Mouse (Mus musculus) splenic B cell, adult 2 months (primary cell): ENCODE results near the gene Il1r1.

Experiments used
- DNase-seq: peaks from one replicate; pipeline ENCODE4 v3.0.0-alpha.2; 2011; ENCODE audit warnings: low read depth, low spot score
- H3K27me3 ChIP-seq: 2 replicates; pipeline ENCODE4 v1.6.1; 2012; ENCODE audit warnings: mild to moderate bottlenecking, low read length, moderate library complexity, mixed read lengths; ENCODE audit not compliant: control insufficient read depth, poor library complexity, insufficient read depth, severe bottlenecking
- H3K36me3 ChIP-seq: 2 replicates; pipeline ENCODE4 v1.6.1; 2012; ENCODE audit warnings: mild to moderate bottlenecking, low read length, moderate library complexity, mixed read lengths; ENCODE audit not compliant: control insufficient read depth, poor library complexity, insufficient read depth, severe bottlenecking

Il1r1 gene

DNA sequence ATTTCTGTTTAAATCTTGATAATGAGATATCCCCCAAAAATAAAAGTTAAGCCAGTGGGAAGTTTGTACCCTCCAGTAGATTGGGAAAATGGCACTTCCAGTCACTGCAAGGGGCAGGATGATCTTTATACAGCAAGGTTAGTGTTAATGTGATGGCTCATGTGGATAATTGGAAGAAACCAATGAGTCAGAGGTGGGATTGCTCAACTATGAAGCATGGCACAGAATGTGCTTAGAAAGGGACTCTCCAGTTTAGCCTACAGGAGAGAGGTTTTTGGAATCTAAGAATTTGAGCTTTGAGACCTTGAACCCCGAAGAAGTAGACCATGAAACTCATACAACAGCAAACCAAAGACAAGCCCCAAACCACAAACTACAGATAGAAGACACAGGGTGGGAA, 114.5 kb downstream of the Il1r1 start:
- H3K36me3 ChIP-seq = no peaks in the 10 kb centered on the region
- DNase-seq = no peak
- no peaks in the 10 kb centered on the region for H3K27me3 ChIP-seq

DNA sequence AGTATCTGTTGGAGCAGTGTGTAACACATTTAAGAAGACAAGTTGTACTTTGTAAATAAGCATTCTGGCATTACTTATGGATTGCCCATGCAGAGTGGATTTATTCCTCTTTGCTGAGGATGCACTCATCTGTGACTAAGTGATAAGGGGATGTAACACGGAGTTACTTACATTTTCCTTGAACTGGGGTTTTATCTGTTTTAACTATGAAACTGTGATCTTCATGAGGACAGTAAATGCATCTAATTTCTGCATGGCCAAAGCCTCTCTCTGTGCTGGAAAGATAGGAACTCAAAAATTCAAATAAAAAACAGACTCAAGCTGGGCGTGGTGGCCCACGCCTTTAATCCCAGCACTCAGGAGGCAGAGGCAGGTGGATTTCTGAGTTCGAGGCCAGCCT, 115.2 kb downstream of the Il1r1 start:
- DNase-seq = no peak
- H3K36me3 ChIP-seq = no peaks in the 10 kb centered on the region
- no peaks in the 10 kb centered on the region for H3K27me3 ChIP-seq

DNA sequence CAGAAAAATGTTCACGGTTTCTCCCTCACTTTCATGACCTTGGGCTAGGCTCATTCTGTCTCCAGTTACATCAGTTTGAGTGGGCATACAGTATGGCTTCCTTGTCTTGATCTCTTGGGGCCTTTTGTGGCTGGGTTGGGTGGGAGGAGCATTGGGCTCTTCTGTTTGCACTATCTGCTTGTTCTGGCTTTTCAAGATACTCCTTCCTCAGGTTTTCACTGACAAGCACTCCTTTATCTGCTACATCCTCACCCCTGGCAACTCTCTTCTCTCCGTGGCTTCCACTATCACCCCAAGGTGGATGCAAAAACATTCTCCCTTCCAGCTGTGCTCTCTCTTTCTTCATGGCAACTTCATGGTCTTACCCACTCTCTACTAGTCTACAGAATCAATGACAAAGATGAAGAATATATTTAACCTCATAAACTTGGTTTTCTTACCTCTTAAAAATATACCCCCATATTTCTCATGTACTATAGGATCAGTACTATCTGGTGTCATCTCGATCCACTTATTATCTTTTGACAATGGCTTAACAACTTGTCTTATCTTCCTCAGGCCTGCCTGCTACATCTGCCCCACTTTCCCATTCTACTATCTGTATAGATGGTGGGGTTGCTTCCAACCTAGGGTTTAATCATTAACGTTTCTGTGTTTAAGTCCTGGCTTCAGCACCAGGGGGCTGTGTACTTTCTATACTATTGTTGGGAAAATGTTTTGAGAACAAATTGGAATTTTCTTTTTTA, 127.5 kb downstream of the Il1r1 start:
- no peaks in the 10 kb centered on the region for H3K36me3 ChIP-seq
- no peak for DNase-seq
- H3K27me3 ChIP-seq = no peaks in the 10 kb centered on the region; the same call in 1 of the 2 replicates

DNA sequence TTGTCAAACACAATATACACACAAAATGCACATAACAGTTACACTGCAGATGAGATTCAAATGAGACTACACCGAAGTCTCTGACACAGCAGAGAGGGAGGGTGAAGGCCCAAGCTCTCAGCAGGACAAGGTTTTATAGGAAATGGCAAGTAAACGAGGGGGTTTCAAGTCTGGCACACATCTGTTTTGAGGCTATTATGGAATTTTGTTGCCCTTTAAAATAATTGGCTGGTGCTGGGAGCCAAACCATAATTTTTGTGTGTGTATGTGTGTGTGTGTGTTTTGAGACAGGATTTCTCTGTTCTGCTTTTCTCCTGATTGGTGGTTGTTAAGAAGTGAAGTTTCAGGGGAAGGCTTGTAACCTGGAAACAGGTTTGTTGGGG, 128.0 kb downstream of the Il1r1 start:
- Histone ChIP-seq H3K36me3 (no peaks in the 10 kb centered on the region), H3K27me3 (no peaks in the 10 kb centered on the region; the same call in 1 of the 2 replicates)

DNA sequence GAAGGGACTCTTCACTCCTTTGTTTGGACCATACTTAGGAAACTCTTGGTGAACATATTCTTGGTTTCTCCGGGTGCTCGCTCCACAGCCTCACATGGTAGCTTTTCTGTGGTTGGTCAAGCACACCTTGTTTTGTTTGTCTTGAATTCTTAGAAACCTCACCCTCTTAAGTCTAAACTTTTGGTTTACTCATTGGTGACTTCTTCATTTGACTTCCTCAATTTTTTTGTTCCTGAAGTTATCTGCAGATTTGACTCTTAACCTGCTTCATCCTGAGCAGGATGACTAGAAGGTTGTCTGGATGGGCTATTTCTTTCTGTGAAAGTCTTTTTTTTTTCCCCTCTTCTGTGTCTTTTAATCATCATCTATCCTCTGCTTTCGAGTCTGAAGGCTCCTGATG, 129.8 kb downstream of the Il1r1 start:
- Histone ChIP-seq H3K27me3 (no peaks in the 10 kb centered on the region; the same call in 1 of the 2 replicates), H3K36me3 (no peaks in the 10 kb centered on the region)
- DNase-seq = peak; percentile 4

More for the DNA sequence above, 128.0 kb downstream of the Il1r1 start:
- DNase-seq = no peak

- Histone ChIP-seq H3K27me3 (no peaks in the 10 kb centered on the region; the same call in 1 of the 2 replicates), H3K36me3 (no peaks in the 10 kb centered on the region)
- no peak for DNase-seq
These were observed 130.6 kb downstream of the Il1r1 start for GRCm38 (mm10) chr1:40355431-40355843.

DNA sequence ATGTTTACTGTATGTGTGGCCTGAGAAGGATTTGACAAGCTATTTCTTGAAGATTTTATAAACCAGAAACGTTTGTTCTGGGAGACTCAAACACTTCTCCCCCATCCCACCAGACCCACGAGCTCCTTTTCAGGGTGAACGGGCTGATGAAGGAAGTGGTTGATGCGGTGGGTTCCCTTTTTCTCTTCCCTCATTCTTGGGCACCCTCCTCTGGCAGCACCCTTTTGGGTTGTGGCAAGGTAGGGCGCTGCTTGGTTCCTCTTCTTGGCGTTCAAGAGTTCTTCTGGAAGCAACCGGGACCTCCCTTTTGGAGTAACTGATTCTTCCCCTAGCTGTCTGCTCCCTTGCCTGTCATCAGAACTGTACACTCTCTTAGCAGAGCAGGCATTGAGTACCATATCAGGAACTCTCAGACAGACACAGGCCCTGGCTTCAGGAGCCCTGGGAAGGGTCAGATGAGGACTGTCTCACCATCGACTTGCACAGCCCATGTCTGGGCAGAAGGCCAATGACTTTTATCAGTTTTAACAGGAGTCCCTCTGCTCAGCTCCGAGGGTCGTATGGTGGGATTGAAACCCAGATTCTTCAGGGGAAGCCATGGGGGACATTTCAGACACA, 131.1 kb downstream of the Il1r1 start:
- no peaks in the 10 kb centered on the region; the same call in 1 of the 2 replicates for H3K27me3 ChIP-seq
- no peaks in the 10 kb centered on the region for H3K36me3 ChIP-seq
- peak; percentile 40 for DNase-seq

DNA sequence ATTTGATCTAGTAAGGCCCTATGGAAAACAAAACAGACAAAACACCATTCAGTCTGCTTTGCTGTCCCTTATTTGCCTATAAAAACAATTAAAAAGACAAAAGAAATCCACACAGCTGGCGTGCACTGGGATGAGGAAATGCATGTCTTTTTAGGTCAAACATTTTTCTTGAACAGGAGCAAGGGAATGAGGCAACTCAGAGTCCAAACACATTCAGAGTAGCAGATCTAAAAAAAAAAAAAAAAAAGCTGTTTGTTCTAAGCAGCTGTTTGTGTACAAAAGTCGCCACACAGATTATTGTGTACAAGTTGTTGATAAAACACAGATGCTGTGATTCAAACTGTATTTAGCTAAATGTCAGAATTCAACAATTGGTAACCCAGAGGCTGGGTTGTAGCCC, 133.0 kb downstream of the Il1r1 start:
- Histone ChIP-seq H3K27me3 (no peaks in the 10 kb centered on the region; the same call in 1 of the 2 replicates), H3K36me3 (no peaks in the 10 kb centered on the region)
- DNase-seq = no peak

- H3K27me3 ChIP-seq = no peaks in the 10 kb centered on the region; the same call in 1 of the 2 replicates
- H3K36me3 ChIP-seq = no peaks in the 10 kb centered on the region
- DNase-seq = no peak
These were observed 133.5 kb downstream of the Il1r1 start for GRCm38 (mm10) chr1:40358351-40358750.

- DNase-seq = no peak
- Histone ChIP-seq H3K27me3 (no peaks in the 10 kb centered on the region; the same call in 1 of the 2 replicates), H3K36me3 (no peaks in the 10 kb centered on the region)
These were observed 133.9 kb downstream of the Il1r1 start for GRCm38 (mm10) chr1:40358771-40359181.

DNA sequence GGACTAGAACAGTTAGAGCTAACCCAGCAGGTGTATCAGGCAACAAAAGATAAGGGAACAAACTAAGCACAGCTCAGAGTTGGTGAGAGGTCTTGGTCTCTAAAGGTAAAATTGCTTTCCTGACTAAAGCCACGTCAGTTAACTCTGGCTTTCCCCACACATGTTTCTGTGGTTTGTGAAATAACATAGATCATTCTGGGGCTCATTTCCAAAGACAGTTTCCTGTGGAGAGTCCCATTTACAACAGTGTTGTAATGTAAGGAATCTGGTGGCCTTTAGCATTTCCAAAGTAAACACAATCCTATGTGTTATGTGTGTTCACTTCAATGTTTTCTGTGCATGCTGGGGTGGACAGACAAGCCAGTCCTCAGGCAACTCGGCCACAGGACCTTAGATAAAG, 134.9 kb downstream of the Il1r1 start:
- Histone ChIP-seq H3K27me3 (no peaks in the 10 kb centered on the region), H3K36me3 (no peaks in the 10 kb centered on the region)
- DNase-seq = no peak

DNA sequence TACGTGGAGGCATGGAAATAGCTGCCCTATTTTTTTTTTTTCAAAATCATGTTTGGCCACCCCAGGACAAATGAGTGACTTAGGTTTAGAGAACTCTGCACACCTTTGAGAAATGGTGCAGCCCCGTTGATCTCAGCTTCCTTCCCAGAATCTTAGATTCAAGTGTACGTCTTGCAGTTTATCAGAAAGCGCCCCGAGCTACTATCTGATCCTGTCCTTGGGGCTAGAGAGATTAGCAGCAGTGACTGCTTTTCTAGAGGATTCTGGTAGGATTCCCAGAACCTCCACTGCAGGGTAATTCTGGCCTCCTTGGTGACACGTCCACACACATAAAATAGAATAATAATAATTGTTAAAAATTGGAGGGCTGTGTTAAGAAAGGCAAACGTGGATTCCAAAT, 136.1 kb downstream of the Il1r1 start:
- H3K36me3 ChIP-seq = no peaks in the 10 kb centered on the region
- H3K27me3 ChIP-seq = no peaks in the 10 kb centered on the region
- DNase-seq = no peak

GRCm38 (mm10) chr1:40361596-40361995, 136.7 kb downstream of the Il1r1 start:
- DNase-seq = no peak
- H3K27me3 ChIP-seq = no peaks in the 10 kb centered on the region
- H3K36me3 ChIP-seq = no peaks in the 10 kb centered on the region

GRCm38 (mm10) chr1:40362784-40363183, 137.9 kb downstream of the Il1r1 start:
- Histone ChIP-seq H3K36me3 (no peaks in the 10 kb centered on the region), H3K27me3 (no peaks in the 10 kb centered on the region)
- no peak for DNase-seq
